Mouse (Mus musculus) ES-Bruce4 (cell line): ENCODE results near the gene Samsn1.

Experiments used
- EP300 ChIP-seq: IDR thresholded peaks from 2 replicates; pipeline ENCODE4 v1.6.1; 2011; ENCODE audit warnings: low read depth, low read length; ENCODE audit not compliant: insufficient read depth
- POLR2A ChIP-seq: IDR thresholded peaks from one replicate; pipeline ENCODE4 v1.8.1; 2011; ENCODE audit warnings: low read length; ENCODE audit not compliant: insufficient read depth

DNA sequence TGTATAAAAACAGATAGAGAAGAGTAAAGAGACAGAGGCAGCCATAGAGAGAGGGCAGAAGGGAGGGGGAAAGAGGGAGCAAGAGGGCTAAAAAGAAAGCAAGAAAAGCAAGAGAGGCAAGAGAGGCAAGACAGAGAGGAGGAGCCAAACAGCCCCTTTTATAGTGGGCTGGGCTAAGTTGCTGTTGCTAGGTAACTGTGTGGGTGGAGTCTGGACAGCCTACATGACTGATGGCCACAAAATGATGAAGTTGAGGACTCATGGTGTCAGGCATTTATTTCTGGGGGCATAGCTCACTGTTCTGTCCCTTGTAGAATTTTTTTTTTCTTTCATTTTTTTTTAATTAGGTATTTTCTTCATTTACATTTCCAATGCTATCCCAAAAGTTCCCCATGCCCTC is 195.6 kb downstream of the Samsn1 start:
- TF ChIP-seq POLR2A (no peak), EP300 (no peak)
